Mouse (Mus musculus) neural tube, embryonic 14.5 days (tissue): ENCODE results near the gene Mef2c. TPM values are rescaled to one million over a fixed set of nuclear protein-coding genes. Genes with fewer than 3 reads are reported as not detected.

Experiments used
- ATAC-seq: fragments of 200-750 bp; cut with Nextera tagmentation; 2 replicates; pipeline ENCODE4 v1.8.0; 2017; ENCODE audit warnings: low read depth, mild to moderate bottlenecking, moderate TSS enrichment, moderate library complexity
- H3K27ac ChIP-seq: fragments of 300-500 bp; sonication (generic); 2 replicates; pipeline ENCODE4 v1.5.1; 2014; ENCODE audit warnings: low read depth, mild to moderate bottlenecking, control low read depth, low read length, moderate library complexity, mixed read lengths
- H3K27me3 ChIP-seq: fragments of 300-500 bp; sonication (generic); 2 replicates; pipeline ENCODE4 v1.6.1; 2014; ENCODE audit warnings: low read length; ENCODE audit not compliant: control insufficient read depth, insufficient read depth
- H3K36me3 ChIP-seq: fragments of 300-500 bp; sonication (generic); 2 replicates; pipeline ENCODE4 v1.6.1; 2014; ENCODE audit warnings: low read length, mixed read lengths; ENCODE audit not compliant: control insufficient read depth, insufficient read depth
- H3K4me1 ChIP-seq: fragments of 300-500 bp; sonication (generic); 2 replicates; pipeline ENCODE4 v1.6.1; 2014; ENCODE audit warnings: low read length; ENCODE audit not compliant: control insufficient read depth, insufficient read depth
- H3K4me2 ChIP-seq: fragments of 300-500 bp; sonication (generic); 2 replicates; pipeline ENCODE4 v1.6.1; 2014; ENCODE audit warnings: mild to moderate bottlenecking, low read depth, low read length, control low read depth
- H3K4me3 ChIP-seq: fragments of 300-500 bp; sonication (generic); 2 replicates; pipeline ENCODE4 v1.5.1; 2014; ENCODE audit warnings: low read depth, low read length, control low read depth, mixed read lengths
- H3K9ac ChIP-seq: fragments of 300-500 bp; sonication (generic); replicated peaks from 2 replicates; pipeline ENCODE4 v1.6.1; 2014; ENCODE audit warnings: low read depth, mild to moderate bottlenecking, control low read depth, low read length, mixed read lengths
- H3K9me3 ChIP-seq: fragments of 300-500 bp; sonication (generic); 2 replicates; pipeline ENCODE4 v1.6.1; 2016; ENCODE audit warnings: low read length; ENCODE audit not compliant: control insufficient read depth
- WGBS: fragments of 180-500 bp; shearing (Covaris S2); extraction: QIAGEN DNeasy Blood & Tissue Kit; methylation state at CpG from one replicate; pipeline ENCODE4 v1.1.7; 2014; 5-methylcytosine and 5-hydroxymethylcytosine counted together
- polyA plus RNA-seq: library from polyadenylated mRNA; unstranded; fragments of >200 nt; fragmentation: Nextera tagmentation; extraction: Ambion mirVana; gene quantifications from 2 replicates; pipeline ENCODE4 v1.2.1, GENCODE M21; 2014

Gene Mef2c
- polyA plus RNA-seq, 1 experiment from 2014 or later = 32.4 TPM

- H3K4me1 ChIP-seq = 0 out of 2 replicates have a peak, but pooled peaks cover 3% of the 10 kb centered on the region
- 95% methylated on average over 5 of the region's 5 CpGs for WGBS
- no peak overlapping the region for H3K9ac ChIP-seq
- no peaks in the 10 kb centered on the region for H3K36me3 ChIP-seq
- ATAC-seq = no peak
- no peak overlapping the region for H3K4me3 ChIP-seq
- H3K27ac ChIP-seq = no peak overlapping the region
- no peak overlapping the region for H3K4me2 ChIP-seq
- no peaks in the 10 kb centered on the region for H3K27me3 ChIP-seq
- H3K9me3 ChIP-seq = no peaks in the 10 kb centered on the region
Measured at GRCm38 (mm10) chr13:83590886-83591285, 87.1 kb downstream of the Mef2c start.

- Histone ChIP-seq H3K4me3 (no peak overlapping the region), H3K27ac (no peak overlapping the region), H3K9ac (no peak overlapping the region), H3K36me3 (no peaks in the 10 kb centered on the region), H3K9me3 (no peaks in the 10 kb centered on the region), H3K4me2 (no peak overlapping the region), H3K27me3 (no peaks in the 10 kb centered on the region), H3K4me1 (0 out of 2 replicates have a peak, but pooled peaks cover 3% of the 10 kb centered on the region)
- ATAC-seq = peak; percentile 49; the same call in 1 of the 2 replicates
- 21% methylated on average over 1 of the region's 1 CpGs for WGBS
Measured at GRCm38 (mm10) chr13:83595429-83595828, 91.6 kb downstream of the Mef2c start.

GRCm38 (mm10) chr13:83596989-83597738, 93.3 kb downstream of the Mef2c start:
- ATAC-seq = no peak
- 86% methylated on average over 6 of the region's 6 CpGs for WGBS
- H3K9me3 ChIP-seq = no peaks in the 10 kb centered on the region
- H3K9ac ChIP-seq = no peak overlapping the region
- H3K4me3 ChIP-seq = no peak overlapping the region
- H3K4me1 ChIP-seq = 0 out of 2 replicates have a peak, but pooled peaks cover 3% of the 10 kb centered on the region
- H3K36me3 ChIP-seq = no peaks in the 10 kb centered on the region
- H3K27me3 ChIP-seq = no peaks in the 10 kb centered on the region
- H3K27ac ChIP-seq = no peak overlapping the region
- H3K4me2 ChIP-seq = no peak overlapping the region

GRCm38 (mm10) chr13:83597739-83598210, 93.9 kb downstream of the Mef2c start:
- Histone ChIP-seq H3K36me3 (no peaks in the 10 kb centered on the region), H3K9ac (no peak overlapping the region), H3K9me3 (no peaks in the 10 kb centered on the region), H3K4me1 (0 out of 2 replicates have a peak, but pooled peaks cover 3% of the 10 kb centered on the region), H3K27me3 (no peaks in the 10 kb centered on the region), H3K27ac (no peak overlapping the region), H3K4me2 (no peak overlapping the region), H3K4me3 (no peak overlapping the region)
- 96% methylated on average over 3 of the region's 3 CpGs for WGBS
- no peak for ATAC-seq

DNA sequence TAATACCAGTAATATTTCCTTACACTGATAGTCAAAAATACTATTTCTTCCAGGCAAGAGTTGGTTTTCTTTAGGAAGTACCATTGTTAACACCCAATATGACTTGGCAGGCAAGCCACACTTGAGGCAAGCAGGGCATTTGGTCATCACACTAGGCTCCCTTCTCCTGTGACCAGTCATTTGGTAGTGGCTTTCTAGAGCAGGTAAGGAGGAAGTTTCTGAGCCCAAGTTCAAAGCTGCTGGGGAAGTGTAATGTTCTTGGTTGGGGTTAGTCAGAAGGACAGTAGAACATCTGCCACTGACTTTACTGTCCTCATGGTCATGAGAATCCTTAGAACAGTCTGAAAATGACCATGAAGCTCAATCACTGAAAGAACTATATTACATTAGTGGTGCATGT, 96.5 kb downstream of the Mef2c start:
- Histone ChIP-seq H3K4me1 (0 out of 2 replicates have a peak, but pooled peaks cover 6% of the 10 kb centered on the region), H3K36me3 (no peaks in the 10 kb centered on the region), H3K4me3 (no peak overlapping the region), H3K9ac (no peak overlapping the region), H3K27me3 (no peaks in the 10 kb centered on the region), H3K9me3 (no peaks in the 10 kb centered on the region), H3K4me2 (no peak overlapping the region), H3K27ac (no peak overlapping the region)
- no peak for ATAC-seq

- Histone ChIP-seq H3K27me3 (no peaks in the 10 kb centered on the region), H3K36me3 (no peaks in the 10 kb centered on the region), H3K4me3 (no peak overlapping the region), H3K9me3 (no peaks in the 10 kb centered on the region), H3K4me1 (0 out of 2 replicates have a peak, but pooled peaks cover 3% of the 10 kb centered on the region), H3K9ac (no peak overlapping the region), H3K27ac (no peak overlapping the region), H3K4me2 (no peak overlapping the region)
- 92% methylated on average over 4 of the region's 4 CpGs for WGBS
- no peak for ATAC-seq
Measured at GRCm38 (mm10) chr13:83601741-83602140, 97.9 kb downstream of the Mef2c start.

DNA sequence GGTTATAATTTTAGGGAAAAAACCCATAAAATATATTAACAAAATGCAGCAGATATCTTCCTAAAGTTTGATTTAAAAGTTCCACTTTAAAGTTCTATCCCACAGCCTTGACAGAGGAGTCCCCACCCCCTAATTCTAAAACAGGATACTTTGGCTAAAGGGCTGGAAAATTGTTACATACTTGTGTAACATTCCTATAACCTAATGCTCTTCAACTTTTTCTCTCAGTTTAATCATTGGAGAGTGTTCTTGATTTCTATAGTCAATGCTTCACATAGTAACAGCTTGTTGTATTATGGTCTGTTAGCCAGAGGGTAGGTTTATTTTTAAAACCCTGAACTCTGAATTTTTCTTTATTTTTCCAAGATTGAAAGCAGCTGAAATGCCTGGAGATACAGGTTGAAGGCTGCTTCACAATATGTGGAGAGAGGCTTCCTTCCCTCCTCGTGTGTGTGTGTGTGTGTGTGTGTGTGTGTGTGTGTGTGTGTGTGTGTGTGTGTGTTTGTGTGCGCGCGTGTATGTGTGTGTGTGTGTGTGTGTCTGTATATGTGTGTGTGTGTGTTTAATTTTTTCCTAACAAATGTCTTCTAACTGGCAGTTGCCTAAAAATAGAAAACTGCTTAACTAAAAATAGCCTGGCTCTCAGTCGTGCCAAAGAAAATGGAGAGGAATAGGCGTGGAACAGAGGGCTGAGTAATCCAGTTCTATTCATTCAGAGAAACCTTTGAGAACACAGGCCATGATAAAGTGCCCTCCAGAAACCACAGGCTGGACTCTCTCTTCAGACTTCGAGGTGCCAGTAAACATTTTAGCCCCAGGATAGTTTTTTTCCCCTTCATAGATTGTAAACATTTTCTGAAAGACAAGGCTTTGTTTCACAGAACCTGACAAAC, 99.8 kb downstream of the Mef2c start:
- H3K27ac ChIP-seq = no peak overlapping the region
- WGBS = 38% methylated on average over 7 of the region's 7 CpGs

GRCm38 (mm10) chr13:83604320-83604719, 100.5 kb downstream of the Mef2c start:
- H3K9ac ChIP-seq = no peak overlapping the region
- H3K4me3 ChIP-seq = no peak overlapping the region
- H3K36me3 ChIP-seq = no peaks in the 10 kb centered on the region
- no peaks in the 10 kb centered on the region for H3K9me3 ChIP-seq
- WGBS = 45% methylated on average over 3 of the region's 3 CpGs
- H3K27me3 ChIP-seq = no peaks in the 10 kb centered on the region
- ATAC-seq = no peak
- 0 out of 2 replicates have a peak, but pooled peaks cover 3% of the 10 kb centered on the region for H3K4me1 ChIP-seq
- no peak overlapping the region for H3K4me2 ChIP-seq
- H3K27ac ChIP-seq = no peak overlapping the region

More for the DNA sequence above, 99.8 kb downstream of the Mef2c start:
- no peak overlapping the region for H3K9ac ChIP-seq
- 0 out of 2 replicates have a peak, but pooled peaks cover 3% of the 10 kb centered on the region for H3K4me1 ChIP-seq
- peak; percentile 36; the same call in 1 of the 2 replicates for ATAC-seq
- H3K9me3 ChIP-seq = no peaks in the 10 kb centered on the region
- H3K4me2 ChIP-seq = no peak overlapping the region
- no peak overlapping the region for H3K4me3 ChIP-seq
- H3K36me3 ChIP-seq = no peaks in the 10 kb centered on the region
- H3K27me3 ChIP-seq = no peaks in the 10 kb centered on the region
